Mouse (Mus musculus) ES-E14 (cell line): Measurements from ENCODE around the gene Dnajb1.

Experiments
- CHD2 ChIP-seq: IDR thresholded peaks from 2 replicates; pipeline ENCODE4 v1.6.1; 2014; ENCODE audit warnings: mild to moderate bottlenecking, low read depth, low read length, inconsistent platforms
- HCFC1 ChIP-seq: IDR thresholded peaks from 2 replicates; pipeline ENCODE4 v1.6.1; 2012; ENCODE audit warnings: low read length, inconsistent platforms, borderline replicate concordance; ENCODE audit not compliant: insufficient read depth
- MAFK ChIP-seq: IDR thresholded peaks from 2 replicates; pipeline ENCODE4 v1.6.1; 2014; ENCODE audit warnings: mild to moderate bottlenecking, low read depth, low read length, inconsistent platforms; ENCODE audit not compliant: insufficient read depth

GRCm38 (mm10) chr8:83656484-83657246 is 48.7 kb downstream of the Dnajb1 start:
- no peak for TF ChIP-seq HCFC1
- no peak for TF ChIP-seq CHD2
- no peak for TF ChIP-seq MAFK
